Mouse (Mus musculus): ENCODE data around the gene BC049762. TPM values are rescaled to one million over a fixed set of nuclear protein-coding genes. Genes with fewer than 3 reads are reported as not detected.

BC049762 gene
- polyA plus RNA-seq, 1 experiment, result 0.25 TPM

DNA sequence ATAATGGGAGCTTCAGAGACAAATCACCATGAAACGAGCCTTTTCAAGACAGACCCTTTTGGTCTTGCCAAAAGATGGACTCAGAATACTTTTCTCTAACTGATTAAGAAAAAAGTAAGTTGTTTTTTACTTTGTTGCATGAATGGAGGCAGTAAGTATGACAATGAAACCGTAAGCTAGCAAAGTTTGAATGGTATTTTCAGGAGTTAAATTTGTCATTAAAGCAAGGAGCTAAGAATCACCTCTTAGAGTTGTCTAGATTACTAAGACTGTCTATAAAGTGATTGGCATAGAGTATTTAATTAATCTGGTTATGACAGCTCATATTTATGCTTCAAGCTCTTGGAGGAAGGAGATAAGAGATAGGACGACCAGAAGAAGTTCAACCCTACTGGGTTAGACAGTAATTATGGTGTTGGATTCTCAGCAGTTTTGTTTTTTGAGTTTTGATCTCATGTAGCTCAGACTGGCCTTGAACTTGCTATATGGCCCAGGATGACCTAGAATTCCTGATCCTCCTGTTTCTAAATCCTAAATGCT, 1.1 kb downstream of the BC049762 start, which contains the start of gene Clk4:
TSS of gene Clk4 (plus strand) at position 51 of the 540 bp plus-strand sequence.
- no peak for TF ChIP-seq POLR2A (IDR thresholded peaks at IDR 0.05; ENCODE audit: borderline replicate concordance, insufficient read depth, low read length)
- Histone ChIP-seq H3K27me3 (ENCODE audit: control insufficient read depth, insufficient read depth, low read length) (no peaks in the 10 kb centered on the region), H3K4me3 (replicated peaks; ENCODE audit: insufficient read depth, low read depth, low read length) (peak within 1 kb of the TSS; percentile 82), H3K27ac (ENCODE audit: insufficient read depth, low read length) (peak within 1 kb of the TSS; percentile 67), H3K4me1 (ENCODE audit: control insufficient read depth, insufficient read depth, low read length) (peaks cover 3% of the 10 kb centered on the region; the same call in 1 of the 2 replicates)
- 73% methylated on average over 3 of the region's 3 CpGs for WGBS
- DNase-seq, result no peak

DNA sequence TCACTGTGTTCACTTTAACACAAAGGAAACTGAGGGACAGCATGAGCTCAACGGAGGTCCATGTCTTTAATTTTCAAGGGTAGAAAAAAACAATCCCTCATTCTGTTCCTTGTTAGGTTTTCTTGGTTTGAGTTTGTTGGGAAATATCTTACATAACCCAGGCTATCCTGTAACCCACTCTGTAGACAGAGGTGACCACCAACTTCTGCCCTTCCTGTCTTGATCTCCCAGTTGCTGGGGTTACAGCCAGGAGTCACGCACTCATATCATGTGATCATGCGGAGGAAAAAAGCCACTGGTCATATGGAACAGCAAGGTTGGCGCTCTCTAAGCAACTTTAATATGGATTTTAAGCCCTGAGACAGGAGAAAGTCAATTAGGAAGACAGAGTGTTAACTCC, 5.8 kb downstream of the BC049762 start:
- no peak overlapping the region for H3K4me3 ChIP-seq (replicated peaks; ENCODE audit: insufficient read depth, low read depth, low read length)
- no peaks in the 10 kb centered on the region for H3K27me3 ChIP-seq (ENCODE audit: control insufficient read depth, insufficient read depth, low read length)
- H3K27ac ChIP-seq (ENCODE audit: insufficient read depth, low read length), result no peak overlapping the region
- TF ChIP-seq CTCF (IDR thresholded peaks at IDR 0.05; ENCODE audit: borderline replicate concordance, insufficient read depth, low read depth, low read length) (no peak), POLR2A (IDR thresholded peaks at IDR 0.05; ENCODE audit: borderline replicate concordance, insufficient read depth, low read length) (no peak)
- no peak for DNase-seq
- H3K4me1 ChIP-seq (ENCODE audit: control insufficient read depth, insufficient read depth, low read length), result no peaks in the 10 kb centered on the region
- WGBS, result 91% methylated on average over 4 of the region's 4 CpGs

DNA sequence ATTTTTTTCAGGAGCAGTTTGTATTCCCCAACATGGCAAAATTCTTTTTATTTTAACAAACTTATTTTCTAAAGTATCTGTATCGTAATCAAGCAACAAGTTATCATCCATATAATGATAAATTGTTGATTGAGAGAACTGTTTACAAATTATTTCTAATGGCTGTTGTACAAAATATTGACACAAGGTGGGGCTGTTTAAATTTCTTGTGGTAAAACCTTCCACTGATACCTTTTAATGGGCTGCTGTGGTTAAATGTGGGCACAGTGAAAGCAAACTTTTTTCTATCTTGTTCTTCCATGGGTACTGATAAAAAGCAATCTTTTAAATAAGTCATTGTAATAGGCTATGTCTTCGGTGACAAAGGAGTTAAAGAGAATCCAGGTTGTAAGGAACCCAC, 19.9 kb downstream of the BC049762 start:
- no peaks in the 10 kb centered on the region for H3K27me3 ChIP-seq (ENCODE audit: control insufficient read depth, insufficient read depth, low read length)
- H3K4me1 ChIP-seq (ENCODE audit: control insufficient read depth, insufficient read depth, low read length), result no peaks in the 10 kb centered on the region
- TF ChIP-seq CTCF (IDR thresholded peaks at IDR 0.05; ENCODE audit: borderline replicate concordance, insufficient read depth, low read depth, low read length) (no peak), POLR2A (IDR thresholded peaks at IDR 0.05; ENCODE audit: borderline replicate concordance, insufficient read depth, low read length) (no peak)
- no peak overlapping the region for H3K27ac ChIP-seq (ENCODE audit: insufficient read depth, low read length)
- H3K4me3 ChIP-seq (replicated peaks; ENCODE audit: insufficient read depth, low read depth, low read length), result no peak overlapping the region
- 86% methylated on average over 2 of the region's 2 CpGs for WGBS
- DNase-seq, result no peak

DNA sequence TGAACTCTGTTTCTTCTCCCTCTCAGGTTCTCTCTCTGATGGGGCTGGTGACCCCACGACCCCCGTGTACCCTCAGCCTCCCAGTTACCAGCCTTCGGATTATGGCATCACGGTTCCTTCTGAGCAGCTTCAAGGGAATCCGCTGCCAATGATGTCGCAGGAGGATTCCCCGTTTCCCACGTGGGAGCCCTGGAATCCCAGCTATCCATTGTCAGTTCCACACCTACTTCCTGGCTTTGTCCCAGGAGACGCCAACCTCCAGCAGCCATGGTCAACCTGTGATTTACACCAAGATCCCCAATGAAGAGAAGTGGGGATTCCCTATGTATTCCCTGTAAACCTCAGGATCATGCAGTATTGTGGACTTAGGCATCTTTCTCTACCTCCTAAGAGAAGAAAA, 28.2 kb downstream of the BC049762 start:
- H3K4me3 ChIP-seq (replicated peaks; ENCODE audit: insufficient read depth, low read depth, low read length), result no peak overlapping the region
- H3K4me1 ChIP-seq (ENCODE audit: control insufficient read depth, insufficient read depth, low read length), result no peaks in the 10 kb centered on the region
- TF ChIP-seq CTCF (IDR thresholded peaks at IDR 0.05; ENCODE audit: borderline replicate concordance, insufficient read depth, low read depth, low read length) (no peak), POLR2A (IDR thresholded peaks at IDR 0.05; ENCODE audit: borderline replicate concordance, insufficient read depth, low read length) (no peak)
- H3K27me3 ChIP-seq (ENCODE audit: control insufficient read depth, insufficient read depth, low read length), result no peaks in the 10 kb centered on the region
- H3K27ac ChIP-seq (ENCODE audit: insufficient read depth, low read length), result no peak overlapping the region
- DNase-seq, result no peak
- 87% methylated on average over 9 of the region's 9 CpGs for WGBS

DNA sequence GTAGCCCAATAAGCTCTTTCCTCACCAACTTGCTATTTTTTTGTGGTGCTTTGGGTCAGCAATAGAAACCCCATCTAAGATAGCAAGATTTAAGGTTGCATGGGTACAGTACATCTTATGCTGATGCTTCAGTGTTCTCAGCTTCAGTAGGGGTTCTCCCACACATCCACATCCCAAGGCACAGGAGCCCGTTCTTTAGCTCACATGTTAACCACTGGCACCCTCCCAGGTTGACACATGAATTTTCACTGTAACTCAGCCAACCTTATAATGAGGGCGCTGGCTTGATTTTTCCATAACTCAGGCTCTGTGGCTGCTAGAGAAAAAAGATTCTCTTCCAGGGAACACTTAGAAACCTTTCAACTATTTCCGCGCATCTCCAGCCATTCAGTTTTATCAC, 35.7 kb downstream of the BC049762 start:
- no peak for TF ChIP-seq CTCF (IDR thresholded peaks at IDR 0.05; ENCODE audit: borderline replicate concordance, insufficient read depth, low read depth, low read length)
- TF ChIP-seq POLR2A (IDR thresholded peaks at IDR 0.05; ENCODE audit: borderline replicate concordance, insufficient read depth, low read length), result no peak
- H3K4me3 ChIP-seq (replicated peaks; ENCODE audit: insufficient read depth, low read depth, low read length), result no peak overlapping the region
- no peaks in the 10 kb centered on the region for H3K4me1 ChIP-seq (ENCODE audit: control insufficient read depth, insufficient read depth, low read length)
- no peak for DNase-seq
- H3K27ac ChIP-seq (ENCODE audit: insufficient read depth, low read length), result no peak overlapping the region
- WGBS, result 51% methylated on average over 4 of the region's 4 CpGs
- H3K27me3 ChIP-seq (ENCODE audit: control insufficient read depth, insufficient read depth, low read length), result no peaks in the 10 kb centered on the region

DNA sequence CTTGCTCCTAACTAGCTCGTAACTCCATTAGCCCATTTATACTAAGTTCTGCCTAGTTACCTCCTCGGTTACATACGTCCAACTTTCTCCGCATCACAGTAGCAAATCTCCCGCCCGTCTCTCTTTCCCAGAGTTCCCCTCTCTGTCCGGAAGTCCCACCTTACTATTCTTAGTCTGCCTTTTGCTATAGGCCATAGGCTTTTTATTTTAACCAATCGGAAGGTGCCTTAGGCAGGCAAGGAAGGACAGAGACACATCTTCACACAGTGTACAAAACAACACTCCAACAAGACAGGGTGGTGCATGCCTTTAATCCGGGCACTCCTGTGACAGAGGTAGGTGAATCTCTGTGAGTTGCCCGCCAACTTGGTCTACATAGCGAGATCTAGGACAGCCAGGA, 42.5 kb downstream of the BC049762 start, which contains the start of gene Gm12569:
TSS of gene Gm12569 (plus strand) at position 166 of the 400 bp plus-strand sequence.
- no peak for DNase-seq
- no peak within 1 kb of the TSS for H3K4me3 ChIP-seq (replicated peaks; ENCODE audit: insufficient read depth, low read depth, low read length)
- H3K27ac ChIP-seq (ENCODE audit: insufficient read depth, low read length), result no peak within 1 kb of the TSS
- H3K27me3 ChIP-seq (ENCODE audit: control insufficient read depth, insufficient read depth, low read length), result no peaks in the 10 kb centered on the region
- WGBS, result 93% methylated on average over 11 of the region's 11 CpGs
- H3K4me1 ChIP-seq (ENCODE audit: control insufficient read depth, insufficient read depth, low read length), result no peaks in the 10 kb centered on the region
- TF ChIP-seq CTCF (IDR thresholded peaks at IDR 0.05; ENCODE audit: borderline replicate concordance, insufficient read depth, low read depth, low read length) (no peak), POLR2A (IDR thresholded peaks at IDR 0.05; ENCODE audit: borderline replicate concordance, insufficient read depth, low read length) (no peak)

DNA sequence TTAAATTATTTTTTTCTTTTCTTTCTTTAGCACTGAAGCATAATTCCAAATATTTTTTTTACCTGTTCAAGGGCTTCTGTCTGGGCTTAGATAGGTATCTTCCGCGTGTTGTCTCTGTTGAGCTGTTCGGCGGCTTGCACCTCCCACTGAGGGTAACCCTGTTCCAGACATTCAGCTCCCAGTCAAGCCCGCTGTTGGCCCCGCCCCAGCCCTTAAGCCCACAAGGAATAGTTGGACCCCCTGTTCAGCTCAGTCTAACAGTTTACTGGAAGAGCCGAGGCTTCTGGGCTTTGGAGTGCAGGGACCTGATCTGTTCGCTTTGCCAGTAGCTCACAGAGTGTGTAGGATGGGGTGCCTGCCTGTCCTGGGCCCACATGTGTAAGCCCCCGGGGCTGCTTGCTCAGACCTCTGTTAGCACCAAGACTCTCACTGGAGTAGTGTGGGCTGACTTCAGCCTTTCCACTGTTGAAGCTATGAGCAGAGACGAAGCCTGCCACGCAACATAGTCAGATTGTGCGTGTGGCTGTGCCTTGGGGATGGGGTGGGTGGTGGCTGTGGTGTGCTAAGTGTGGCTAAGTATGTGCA, 43.4 kb downstream of the BC049762 start:
- Histone ChIP-seq H3K27ac (ENCODE audit: insufficient read depth, low read length) (no peak overlapping the region), H3K27me3 (ENCODE audit: control insufficient read depth, insufficient read depth, low read length) (no peaks in the 10 kb centered on the region), H3K4me3 (replicated peaks; ENCODE audit: insufficient read depth, low read depth, low read length) (no peak overlapping the region), H3K4me1 (ENCODE audit: control insufficient read depth, insufficient read depth, low read length) (no peaks in the 10 kb centered on the region)
- WGBS, result 81% methylated on average over 12 of the region's 12 CpGs
- DNase-seq, result no peak
- TF ChIP-seq POLR2A (IDR thresholded peaks at IDR 0.05; ENCODE audit: borderline replicate concordance, insufficient read depth, low read length), result no peak
- no peak for TF ChIP-seq CTCF (IDR thresholded peaks at IDR 0.05; ENCODE audit: borderline replicate concordance, insufficient read depth, low read depth, low read length)

DNA sequence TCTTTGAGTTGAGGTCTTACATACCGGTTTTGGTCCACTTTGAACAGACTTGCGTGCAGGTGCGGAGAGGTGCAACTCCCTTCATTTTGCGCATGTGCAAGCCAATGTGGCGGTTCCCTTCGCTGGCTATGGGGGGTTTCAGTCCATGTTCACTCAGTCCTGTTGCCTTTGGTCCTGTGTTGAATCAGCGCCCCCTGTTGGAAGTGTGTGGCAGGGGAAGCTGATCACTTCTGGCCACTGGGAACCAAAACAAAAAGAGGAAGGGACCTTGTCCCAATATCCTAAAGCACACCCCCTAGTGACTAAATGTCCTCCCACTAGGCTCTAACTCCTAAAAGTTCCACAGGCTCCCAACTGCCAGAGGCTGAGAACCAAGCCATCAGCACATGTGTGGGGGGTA, 48.8 kb downstream of the BC049762 start:
- Histone ChIP-seq H3K4me1 (ENCODE audit: control insufficient read depth, insufficient read depth, low read length) (no peaks in the 10 kb centered on the region), H3K27me3 (ENCODE audit: control insufficient read depth, insufficient read depth, low read length) (no peaks in the 10 kb centered on the region), H3K27ac (ENCODE audit: insufficient read depth, low read length) (no peak overlapping the region), H3K4me3 (replicated peaks; ENCODE audit: insufficient read depth, low read depth, low read length) (no peak overlapping the region)
- 84% methylated on average over 7 of the region's 7 CpGs for WGBS
- no peak for DNase-seq
- TF ChIP-seq POLR2A (IDR thresholded peaks at IDR 0.05; ENCODE audit: borderline replicate concordance, insufficient read depth, low read length) (no peak), CTCF (IDR thresholded peaks at IDR 0.05; ENCODE audit: borderline replicate concordance, insufficient read depth, low read depth, low read length) (no peak)
